Comparison of ENCODE assay signal across 13 mouse cellular contexts in genomic region chr17:11765117-11765516, GRCm38 (mm10).
"Had no signal": no experiment of that assay in that cellular context is flagged by ENCODE, and none has a peak within 500 bp of the region (broad histone marks: within the 10 kb centered on the region; RNA-seq: fewer than 3 reads in every experiment).

No protein-coding gene starts in this region.

- H3K9ac ChIP-seq: limb, embryonic 13.5 days; liver, embryonic 14.5 days; midbrain, embryonic 12.5 days; neural tube, embryonic 13.5 days had no signal

- DNase-seq: kidney, adult 11 months; kidney, adult 9 months; kidney, postnatal 36 days; lung, adult 18-20 months; lung, postnatal 4 days; right cerebral cortex, adult 18-20 months; thymus, adult 18-20 months; thymus, postnatal 14 days had no signal

- H3K36me3 ChIP-seq: limb, embryonic 13.5 days; midbrain, embryonic 12.5 days; neural tube, embryonic 13.5 days had no signal

- H3K4me3 ChIP-seq: limb, embryonic 13.5 days; midbrain, embryonic 12.5 days; neural tube, embryonic 13.5 days had no signal

- H3K9me3 ChIP-seq: limb, embryonic 13.5 days; midbrain, embryonic 12.5 days; neural tube, embryonic 13.5 days had no signal

- H3K27ac ChIP-seq: kidney, postnatal 0 days; limb, embryonic 13.5 days; liver, embryonic 14.5 days; midbrain, embryonic 12.5 days; neural tube, embryonic 13.5 days had no signal

- H3K4me2 ChIP-seq: limb, embryonic 13.5 days; midbrain, embryonic 12.5 days; neural tube, embryonic 13.5 days had no signal

- H3K27me3 ChIP-seq: limb, embryonic 13.5 days; midbrain, embryonic 12.5 days; neural tube, embryonic 13.5 days had no signal
